27 mouse cellular contexts compared by ENCODE assay signal in genomic region chr1:157114492-157114891, GRCm38 (mm10). TPM values are rescaled to one million over a fixed set of nuclear protein-coding genes. Genes with fewer than 3 reads are reported as not detected.
A peak's percentile ranks its signal among the peaks of the same experiment; 100 is the strongest.
DNase-seq lines count a peak whose midpoint lies in the region; ATAC-seq and TF ChIP-seq lines count a peak whose summit lies in the region.
"Had no signal": no experiment of that assay in that cellular context is flagged by ENCODE, and none has a peak within 500 bp of the region (broad histone marks: within the 10 kb centered on the region; RNA-seq: fewer than 3 reads in every experiment).

No protein-coding gene starts in this region.

- H3K4me1 ChIP-seq in forebrain, embryonic 14.5 days (ENCODE audit: control insufficient read depth, insufficient read depth, low read length), result no peaks in the 10 kb centered on the region
- H3K4me1 ChIP-seq in forebrain, embryonic 10.5 days, result no peaks in the 10 kb centered on the region
- H3K4me1 ChIP-seq in hindbrain, postnatal 0 days (ENCODE audit: insufficient read depth, low read length), result no peaks in the 10 kb centered on the region
- no peaks in the 10 kb centered on the region for H3K4me1 ChIP-seq in hindbrain, embryonic 10.5 days (replicated peaks)
- H3K4me1 ChIP-seq: lung, embryonic 15.5 days; neural tube, embryonic 12.5 days had no signal

- H3K4me3 ChIP-seq in forebrain, embryonic 14.5 days (ENCODE audit: low read depth, low read length), result no peak overlapping the region
- H3K4me3 ChIP-seq in forebrain, embryonic 10.5 days, result no peak overlapping the region
- H3K4me3 ChIP-seq in hindbrain, postnatal 0 days (ENCODE audit: low read length), result no peak overlapping the region
- H3K4me3 ChIP-seq in hindbrain, embryonic 10.5 days, result no peak overlapping the region
- H3K4me3 ChIP-seq: layer of hippocampus, adult 2 months; lung, embryonic 15.5 days; neural tube, embryonic 12.5 days had no signal

- no peak overlapping the region for H3K4me2 ChIP-seq in forebrain, embryonic 14.5 days (ENCODE audit: low read length)
- H3K4me2 ChIP-seq in hindbrain, postnatal 0 days (ENCODE audit: low read depth, low read length), result no peak overlapping the region
- H3K4me2 ChIP-seq: lung, embryonic 15.5 days; neural tube, embryonic 12.5 days had no signal

- no peak overlapping the region for H3K9ac ChIP-seq in forebrain, embryonic 14.5 days (ENCODE audit: low read length)
- no peak overlapping the region for H3K9ac ChIP-seq in hindbrain, postnatal 0 days (replicated peaks; ENCODE audit: low read length)
- H3K9ac ChIP-seq: liver, embryonic 14.5 days; lung, embryonic 15.5 days; neural tube, embryonic 12.5 days had no signal

- no peak for ATAC-seq in forebrain, embryonic 14.5 days
- ATAC-seq in hindbrain, postnatal 0 days, result peak; percentile 48; the same call in 1 of the 2 replicates
- ATAC-seq: CD4-positive, CD25-positive, alpha-beta regulatory T cell, adult 4 months had no signal

- H3K27ac ChIP-seq in forebrain, embryonic 14.5 days (ENCODE audit: low read depth, low read length), result no peak overlapping the region
- H3K27ac ChIP-seq in forebrain, embryonic 10.5 days, result no peak overlapping the region
- H3K27ac ChIP-seq in hindbrain, postnatal 0 days, result no peak overlapping the region
- H3K27ac ChIP-seq in hindbrain, embryonic 10.5 days, result no peak overlapping the region
- H3K27ac ChIP-seq: kidney, postnatal 0 days; layer of hippocampus, adult 2 months; liver, embryonic 14.5 days; lung, embryonic 15.5 days; neural tube, embryonic 12.5 days had no signal

- 57% methylated on average over 2 of the region's 2 CpGs for WGBS in forebrain, embryonic 14.5 days
- WGBS in forebrain, embryonic 10.5 days, result 74% methylated on average over 2 of the region's 2 CpGs
- WGBS in hindbrain, postnatal 0 days, result 54% methylated on average over 2 of the region's 2 CpGs
- 82% methylated on average over 2 of the region's 2 CpGs for WGBS in hindbrain, embryonic 10.5 days

- H3K9me3 ChIP-seq in forebrain, embryonic 14.5 days (replicated peaks; ENCODE audit: control insufficient read depth, low read length), result no peaks in the 10 kb centered on the region
- H3K9me3 ChIP-seq in forebrain, embryonic 10.5 days, result no peaks in the 10 kb centered on the region; the same call in 1 of the 2 replicates
- no peaks in the 10 kb centered on the region for H3K9me3 ChIP-seq in hindbrain, postnatal 0 days (ENCODE audit: low read length)
- H3K9me3 ChIP-seq in hindbrain, embryonic 10.5 days, result no peaks in the 10 kb centered on the region
- H3K9me3 ChIP-seq: lung, embryonic 15.5 days had no signal

- DNase-seq in forebrain, embryonic 14.5 days (ENCODE audit: low spot score), result peak; percentile 51
- DNase-seq in forebrain, embryonic 10.5 days (ENCODE audit: extremely low spot score, low spot score), result no peak
- peak; percentile 44 for DNase-seq in hindbrain, postnatal 0 days (ENCODE audit: low spot score)
- no peak for DNase-seq in hindbrain, embryonic 10.5 days (ENCODE audit: low spot score)
- DNase-seq in right cerebral cortex, adult 18-20 months, result peak; percentile 20
- no peak for DNase-seq in right cerebral cortex, postnatal 14 days
- DNase-seq in urinary bladder, postnatal 36 days (ENCODE audit: low spot score in 2 of 2), result no peak
- DNase-seq: adrenal gland, postnatal 25 days; cerebellum, adult 18-20 months; cerebellum, postnatal 25 days; embryo, embryonic 11 days; gastrocnemius, postnatal 14 days; heart, adult 18-20 months; heart, postnatal 36 days; kidney, adult 11 months; lung, postnatal 4 days had no signal

- TF ChIP-seq CTCF in hindbrain, postnatal 0 days (IDR thresholded peaks at IDR 0.05; ENCODE audit: low read depth), result no peak

- no peaks in the 10 kb centered on the region for H3K27me3 ChIP-seq in forebrain, embryonic 14.5 days (replicated peaks; ENCODE audit: control insufficient read depth, insufficient read depth, low read length)
- no peaks in the 10 kb centered on the region for H3K27me3 ChIP-seq in forebrain, embryonic 10.5 days (ENCODE audit: poor library complexity, severe bottlenecking)
- no peaks in the 10 kb centered on the region for H3K27me3 ChIP-seq in hindbrain, postnatal 0 days (ENCODE audit: insufficient read depth, low read length)
- no peaks in the 10 kb centered on the region for H3K27me3 ChIP-seq in hindbrain, embryonic 10.5 days (ENCODE audit: insufficient read depth, poor library complexity, severe bottlenecking)
- H3K27me3 ChIP-seq: lung, embryonic 15.5 days; neural tube, embryonic 12.5 days had no signal

- no peaks in the 10 kb centered on the region for H3K36me3 ChIP-seq in forebrain, embryonic 14.5 days (ENCODE audit: control insufficient read depth, insufficient read depth, low read length)
- no peaks in the 10 kb centered on the region for H3K36me3 ChIP-seq in forebrain, embryonic 10.5 days (replicated peaks)
- no peaks in the 10 kb centered on the region for H3K36me3 ChIP-seq in hindbrain, postnatal 0 days (ENCODE audit: insufficient read depth, low read length)
- H3K36me3 ChIP-seq in hindbrain, embryonic 10.5 days, result no peaks in the 10 kb centered on the region
- H3K36me3 ChIP-seq: lung, embryonic 15.5 days; neural tube, embryonic 12.5 days had no signal

RNA-seq across cellular contexts. Expression of gene Tex35, which starts 6.0 kb away (rescaled TPM):
- polyA plus RNA-seq in forebrain, embryonic 14.5 days (2014; fragmentation: Nextera tagmentation; extraction: Ambion mirVana), result not detected in 2 replicates
- polyA plus RNA-seq in forebrain, embryonic 10.5 days (2016; fragmentation: Nextera tagmentation; extraction: Ambion mirVana), result not detected in 2 replicates
- total RNA-seq in hindbrain, postnatal 0 days (2014; rRNA removed), result not detected in 2 replicates
- polyA plus RNA-seq in hindbrain, postnatal 0 days (2015; fragmentation: Nextera tagmentation; extraction: Ambion mirVana), result not detected in 2 replicates
- polyA plus RNA-seq in hindbrain, embryonic 10.5 days (2016; fragmentation: Nextera tagmentation; extraction: Ambion mirVana), result 0.24 TPM in 1 of 2 replicates, not detected in the other
- total RNA-seq: adrenal gland, postnatal 25 days; ES-E14; gastrocnemius, postnatal 14 days; heart, adult 18-20 months; heart, postnatal 36 days; layer of hippocampus, adult 2 months; left cerebral cortex, adult 8-10 months had no signal
- polyA plus RNA-seq: heart, embryonic 14.5 days; kidney, postnatal 0 days; limb, embryonic 14.5 days; liver, embryonic 14.5 days; lung, embryonic 15.5 days; neural tube, embryonic 12.5 days; stomach, embryonic 16.5 days had no signal

Comparison
In these comparisons a context has a peak if more than half of its experiments do, and no peak if none do; other contexts are left out.
1. DNase-seq: peak in forebrain, embryonic 14.5 days (single experiment), hindbrain, postnatal 0 days (single experiment) and right cerebral cortex, adult 18-20 months (single experiment); none in forebrain, embryonic 10.5 days (single experiment), hindbrain, embryonic 10.5 days (single experiment), right cerebral cortex, postnatal 14 days (single experiment) and urinary bladder, postnatal 36 days (0 of 2).